Mouse (Mus musculus) layer of hippocampus, adult 18-20 months (tissue): ENCODE measurements around the gene Tex19.2. TPM values are rescaled to one million over a fixed set of nuclear protein-coding genes. Genes with fewer than 3 reads are reported as not detected.

Source experiments
- DNase-seq, 2 experiments: peaks; one replicate each; pipeline ENCODE4 v3.0.0; 2022; ENCODE audit warnings: low spot score in 2 of 2
- long read RNA-seq: library from polyadenylated mRNA; stranded (forward); transcript quantifications from one replicate; pipeline ENCODE4 v2.0.0, GENCODE M21; 2021
- total RNA-seq, 2 experiments: library from RNA; stranded (reverse); gene quantifications; 2 replicates each; pipeline ENCODE4 v1.2.3; 2021

Gene Tex19.2
- not detected for total RNA-seq
- long read RNA-seq = 0 reads

GRCm38 (mm10) chr11:121118577-121118976 is at the start of gene Tex19.2:
Tex19.2 (minus strand) TSS chr11:121118677.
- no peak for DNase-seq

DNA sequence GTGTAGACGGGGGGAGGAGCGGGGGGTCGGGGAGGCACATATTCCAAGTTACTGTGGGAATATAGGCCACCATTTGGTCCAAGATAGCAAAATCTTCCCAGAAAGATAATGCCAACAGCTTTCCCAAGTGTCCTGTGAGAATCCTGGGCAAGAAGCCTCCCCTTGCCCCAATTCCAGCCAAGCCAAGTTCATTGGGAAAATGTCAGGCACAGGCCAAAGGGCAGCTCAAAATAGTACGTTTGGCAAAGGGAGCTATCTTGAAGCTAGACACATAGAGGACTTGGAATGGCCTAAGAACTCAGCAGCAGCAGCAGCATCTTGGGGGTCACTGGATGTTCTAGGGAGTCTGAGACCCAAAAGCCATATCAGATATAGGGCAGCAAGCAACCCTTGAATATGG is 45.3 kb upstream of the Tex19.2 start:
- DNase-seq = no peak

- no peak for DNase-seq
Measured at GRCm38 (mm10) chr11:121160636-121161346, 42.3 kb upstream of the Tex19.2 start.

DNA sequence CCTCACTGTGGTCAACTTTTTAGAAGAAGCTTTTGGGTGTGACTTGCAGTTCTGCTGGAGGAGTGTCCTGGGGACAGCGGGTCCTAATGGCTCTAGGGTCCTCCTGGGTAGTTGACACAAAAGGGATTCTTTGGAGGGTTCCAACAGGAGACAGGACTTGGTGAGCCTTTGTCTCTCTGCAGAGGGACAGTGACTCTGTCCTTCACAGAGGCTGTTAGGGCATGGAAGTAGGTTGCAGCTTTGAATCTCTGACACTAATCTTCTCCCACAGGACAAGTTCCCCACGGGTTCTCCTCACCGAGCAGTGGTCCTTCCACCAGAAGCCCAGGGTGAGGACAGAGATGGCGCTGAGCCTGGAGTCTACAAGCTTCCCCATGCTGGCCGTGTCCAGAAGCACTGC is 41.5 kb upstream of the Tex19.2 start, which contains the start of gene Uts2r:
Uts2r (plus strand) TSS at position 301 of the 400 bp plus-strand sequence.
- no peak for DNase-seq

- no peak for DNase-seq
Measured at GRCm38 (mm10) chr11:121156411-121156891, 38.0 kb upstream of the Tex19.2 start.

DNA sequence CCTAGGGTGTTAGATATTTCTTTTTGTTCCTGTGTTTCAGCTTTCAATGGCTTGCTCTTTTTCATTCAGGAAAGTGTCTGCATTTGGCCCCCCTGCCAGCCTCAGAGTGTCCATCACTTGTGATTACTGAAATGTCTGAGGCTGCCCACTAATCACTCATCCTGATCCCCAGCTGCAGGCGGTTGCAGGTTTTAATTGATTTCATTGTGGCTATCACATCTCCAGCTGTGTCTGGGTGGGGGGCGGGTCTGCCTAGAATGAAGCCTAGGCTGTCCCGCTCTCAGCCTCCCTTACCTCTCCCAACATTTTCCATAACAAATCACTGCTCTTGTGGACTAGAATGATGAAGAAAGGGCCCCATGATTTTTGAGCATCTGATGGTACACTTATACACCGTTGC is 35.7 kb upstream of the Tex19.2 start:
- no peak for DNase-seq

- no peak for DNase-seq
Measured at GRCm38 (mm10) chr11:121148193-121148592, 29.7 kb upstream of the Tex19.2 start.

- no peak for DNase-seq
Measured at GRCm38 (mm10) chr11:121145865-121146264, 27.4 kb upstream of the Tex19.2 start, which contains the start of gene Tex19.1. Tex19.1 (plus strand) TSS chr11:121146143.

DNA sequence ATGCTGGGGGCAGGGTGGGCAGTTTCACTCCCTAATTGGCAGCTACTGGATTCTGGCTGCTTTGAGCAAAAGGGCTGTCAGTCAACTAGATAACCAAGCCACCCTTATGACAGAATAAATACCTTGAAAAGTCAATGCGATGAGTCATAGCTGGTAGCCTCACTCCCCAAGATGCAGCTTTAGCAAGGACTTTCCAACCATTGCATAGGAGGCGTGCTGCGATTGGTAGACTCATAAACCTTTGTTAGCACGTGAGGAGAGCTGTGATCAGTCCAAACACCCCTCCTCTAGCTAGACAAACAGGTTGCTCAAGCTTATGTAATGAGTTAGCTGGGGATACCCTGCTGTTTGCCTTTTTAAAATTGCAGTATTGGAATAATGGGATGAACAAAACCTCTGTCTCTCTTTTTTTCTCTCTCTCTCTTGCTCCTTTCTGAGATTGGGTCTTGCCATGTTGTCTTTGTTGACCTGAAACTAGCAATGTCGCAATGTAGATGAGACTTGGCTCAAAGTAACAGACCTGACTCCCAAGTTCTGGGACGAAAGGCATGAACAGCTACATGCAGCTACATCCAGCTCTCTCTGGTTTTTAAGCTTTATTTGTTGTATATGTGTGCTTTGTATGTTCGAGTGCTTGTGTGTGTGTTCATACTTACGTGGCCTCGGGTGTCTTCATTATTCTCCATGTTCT is 25.0 kb upstream of the Tex19.2 start:
- no peak for DNase-seq

DNA sequence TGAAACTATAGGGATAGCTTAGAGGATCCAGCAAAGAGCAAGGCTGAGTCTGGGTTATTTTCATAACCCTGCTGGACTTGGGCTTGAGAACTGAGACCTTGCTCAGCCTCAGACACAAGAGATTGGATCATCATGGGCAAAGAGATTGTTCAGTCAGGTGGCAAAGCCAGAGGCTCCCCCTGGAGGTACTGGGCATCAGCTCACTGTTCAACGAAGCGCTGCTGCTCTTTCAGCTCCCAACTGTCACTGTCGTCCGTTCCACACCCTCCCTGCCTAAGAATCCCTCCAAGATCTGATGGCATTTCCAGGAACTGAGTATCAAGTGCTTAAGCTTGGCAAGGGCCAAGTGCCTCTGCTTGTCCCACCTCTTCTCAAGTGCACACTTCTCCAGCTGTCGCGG is 20.3 kb upstream of the Tex19.2 start:
- no peak for DNase-seq

- DNase-seq = no peak
Measured at GRCm38 (mm10) chr11:121137682-121138081, 19.2 kb upstream of the Tex19.2 start.

GRCm38 (mm10) chr11:121134600-121134999 is 16.1 kb upstream of the Tex19.2 start:
- no peak for DNase-seq

DNA sequence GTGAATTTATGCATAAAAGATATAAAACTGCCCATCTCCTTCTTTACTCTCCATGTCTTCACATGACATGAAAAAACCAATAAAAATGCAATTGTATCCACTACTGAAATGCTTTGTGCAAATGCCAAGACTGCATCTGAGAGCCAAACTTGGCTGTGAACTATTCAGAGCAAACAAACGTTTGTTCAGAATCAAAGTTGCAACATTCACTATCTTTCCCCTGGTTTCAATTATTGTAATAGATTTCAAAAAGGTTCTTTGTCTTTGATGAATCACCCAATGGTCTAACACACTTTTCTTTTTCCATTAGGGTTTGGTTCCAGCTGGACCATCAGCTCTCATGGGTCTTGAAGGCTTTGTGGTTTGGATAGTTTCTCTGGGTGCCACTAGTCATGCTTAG is 11.1 kb upstream of the Tex19.2 start:
- no peak for DNase-seq

DNA sequence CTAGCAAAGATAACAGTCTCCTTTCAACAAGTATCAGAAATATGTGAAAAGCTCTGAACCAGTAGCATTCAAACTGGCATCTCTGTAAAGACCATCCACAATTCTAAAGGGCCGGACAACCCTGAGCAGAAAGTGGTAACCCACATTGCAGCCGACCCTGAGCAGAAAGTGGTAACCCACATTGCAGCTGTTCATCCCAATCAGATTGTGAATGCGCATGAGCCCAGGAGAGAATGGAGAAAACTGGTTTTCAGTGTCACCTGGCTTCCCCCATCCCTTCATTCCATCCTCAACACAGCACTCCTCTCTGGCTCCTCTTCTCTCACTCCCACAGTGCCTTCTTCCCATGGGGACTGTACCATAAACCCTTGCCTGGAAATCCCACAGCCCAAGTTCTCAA is 9.0 kb upstream of the Tex19.2 start:
- no peak for DNase-seq

GRCm38 (mm10) chr11:121126395-121126794 is 7.9 kb upstream of the Tex19.2 start:
- no peak for DNase-seq

DNA sequence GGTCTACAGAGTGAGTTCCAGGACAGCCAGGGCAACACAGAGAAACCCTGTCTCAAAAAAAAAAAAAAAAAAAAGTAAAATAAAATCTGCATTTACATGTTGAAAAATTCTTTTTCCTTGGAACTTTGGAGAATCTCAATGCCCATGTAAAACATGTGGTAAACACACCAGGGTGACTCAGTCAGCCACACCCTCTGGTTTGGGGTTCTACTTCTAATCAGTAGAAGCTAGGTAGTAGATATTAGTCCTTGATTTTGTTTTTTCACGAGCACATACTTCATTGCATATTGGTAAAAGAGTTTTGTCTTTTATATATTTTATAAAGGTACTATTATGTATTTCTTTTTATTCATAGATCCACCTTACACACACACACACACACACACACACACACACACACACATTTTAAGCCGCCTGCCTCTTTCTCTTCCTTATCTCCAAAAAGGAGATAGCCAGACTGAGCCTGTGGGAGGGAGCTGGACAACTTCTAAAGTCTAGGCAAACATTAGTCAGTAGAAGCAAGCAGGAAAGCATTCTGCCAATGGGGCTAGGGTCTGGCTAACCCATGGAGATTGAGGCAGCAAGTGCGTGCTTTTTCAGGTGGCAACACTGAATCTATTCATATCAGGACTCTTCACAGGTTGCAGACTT is 7.2 kb upstream of the Tex19.2 start:
- DNase-seq = no peak

GRCm38 (mm10) chr11:121123438-121123837 is 5.0 kb upstream of the Tex19.2 start:
- DNase-seq = peak in 1 of 2 experiments; percentile 16

- DNase-seq = no peak
Measured at GRCm38 (mm10) chr11:121122024-121122670, 3.7 kb upstream of the Tex19.2 start.

DNA sequence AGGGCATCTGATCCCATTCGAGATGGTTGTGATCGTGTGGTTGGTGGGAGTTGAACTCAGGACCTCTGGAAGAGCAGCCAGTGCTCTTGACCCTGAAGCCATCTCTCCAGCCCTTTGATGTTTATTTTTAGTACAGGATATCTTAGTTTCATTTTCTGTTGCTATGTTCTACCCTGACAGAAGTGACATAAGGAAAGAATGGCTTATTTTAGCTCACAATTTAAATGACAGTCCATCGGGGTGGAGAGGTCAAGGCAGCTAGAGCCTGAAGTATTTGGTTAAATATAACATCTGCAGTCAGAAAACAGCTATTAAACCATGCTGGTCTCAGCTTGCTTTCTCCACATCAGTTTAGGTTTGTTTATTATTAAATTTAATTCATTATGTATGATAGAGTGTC is 2.7 kb upstream of the Tex19.2 start:
- DNase-seq = no peak

GRCm38 (mm10) chr11:121118106-121118505 is 371 bp downstream of the Tex19.2 start:
- no peak for DNase-seq

DNA sequence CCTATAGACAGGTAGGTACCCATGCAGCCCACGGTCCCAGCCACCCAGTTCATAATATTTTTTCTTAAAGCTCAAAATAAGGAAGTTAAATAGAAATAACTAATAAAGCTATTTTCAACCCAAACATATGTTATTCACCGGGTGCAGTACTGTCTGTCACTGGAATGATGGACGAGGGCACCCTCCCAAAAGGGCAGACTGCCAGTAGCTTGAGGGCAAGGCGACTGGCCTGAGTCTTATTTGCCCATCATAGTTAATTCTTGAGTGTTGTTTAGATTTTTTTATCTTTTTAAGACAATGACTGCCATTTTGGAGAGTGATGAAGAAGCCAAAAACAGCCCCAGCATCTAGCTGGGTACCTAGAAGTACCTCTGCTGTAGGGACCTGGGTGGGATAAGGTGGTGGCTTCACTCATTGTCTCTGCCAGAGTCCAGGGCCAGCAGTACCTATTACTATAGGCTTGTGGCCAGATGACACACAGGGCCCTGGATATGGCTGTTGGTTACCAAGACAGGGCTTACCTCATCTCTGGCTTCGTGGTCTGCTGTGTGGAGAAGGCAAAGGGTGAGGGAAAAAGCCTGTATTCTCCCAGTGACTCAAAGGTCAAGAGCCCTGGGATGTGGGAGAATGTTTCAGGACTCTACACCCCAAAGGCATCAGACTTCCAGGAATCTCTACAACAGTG is 6.2 kb downstream of the Tex19.2 start:
- no peak for DNase-seq
